Mouse (Mus musculus): ENCODE measurements around the gene Hcst. TPM values are rescaled to one million over a fixed set of nuclear protein-coding genes. Genes with fewer than 3 reads are reported as not detected.
A peak's percentile ranks its signal among the peaks of the same experiment; 100 is the strongest.

Hcst gene
- polyA plus RNA-seq, 1 experiment from 2014 or later = 0.57 TPM

DNA sequence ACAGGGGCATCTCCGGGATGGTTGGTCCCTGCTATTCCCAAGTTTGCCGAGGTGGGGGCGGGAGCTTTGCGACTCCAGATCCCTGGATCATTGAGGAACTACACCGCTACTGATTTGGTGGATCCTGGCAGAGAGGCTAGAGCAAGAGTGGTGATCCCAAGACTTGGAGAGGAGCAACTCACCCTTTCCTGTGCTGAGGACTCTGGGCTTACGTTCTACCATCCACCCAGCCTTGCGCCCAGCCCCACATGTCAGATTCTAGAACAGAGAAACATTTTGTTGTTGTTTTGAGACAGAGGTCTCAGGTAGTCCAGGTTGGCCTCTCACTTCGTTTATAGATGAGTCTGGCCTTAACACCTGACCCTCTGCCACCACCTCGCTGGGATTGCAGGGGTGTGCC is 2.9 kb upstream of the Hcst start:
- Histone ChIP-seq H3K4me3 (ENCODE audit: low read length) (peak overlapping the region; percentile 52), H3K27me3 (ENCODE audit: control insufficient read depth, insufficient read depth, low read length) (no peaks in the 10 kb centered on the region), H3K9ac (ENCODE audit: low read depth, low read length) (peak overlapping the region; percentile 61), H3K36me3 (ENCODE audit: control insufficient read depth, insufficient read depth, low read length) (0 out of 2 replicates have a peak, but pooled peaks cover 3% of the 10 kb centered on the region), H3K4me1 (ENCODE audit: control insufficient read depth, insufficient read depth, low read length) (no peaks in the 10 kb centered on the region; the same call in 1 of the 2 replicates), H3K4me2 (replicated peaks; ENCODE audit: low read depth, low read length) (peak overlapping the region; percentile 94), H3K27ac (ENCODE audit: low read depth, low read length) (no peak overlapping the region; the same call in 1 of the 2 replicates), H3K9me3 (ENCODE audit: control insufficient read depth, low read length) (no peaks in the 10 kb centered on the region)
- ATAC-seq (ENCODE audit: low FRiP score, low TSS enrichment) = no peak
- 16% methylated on average over 9 of the region's 9 CpGs for WGBS

DNA sequence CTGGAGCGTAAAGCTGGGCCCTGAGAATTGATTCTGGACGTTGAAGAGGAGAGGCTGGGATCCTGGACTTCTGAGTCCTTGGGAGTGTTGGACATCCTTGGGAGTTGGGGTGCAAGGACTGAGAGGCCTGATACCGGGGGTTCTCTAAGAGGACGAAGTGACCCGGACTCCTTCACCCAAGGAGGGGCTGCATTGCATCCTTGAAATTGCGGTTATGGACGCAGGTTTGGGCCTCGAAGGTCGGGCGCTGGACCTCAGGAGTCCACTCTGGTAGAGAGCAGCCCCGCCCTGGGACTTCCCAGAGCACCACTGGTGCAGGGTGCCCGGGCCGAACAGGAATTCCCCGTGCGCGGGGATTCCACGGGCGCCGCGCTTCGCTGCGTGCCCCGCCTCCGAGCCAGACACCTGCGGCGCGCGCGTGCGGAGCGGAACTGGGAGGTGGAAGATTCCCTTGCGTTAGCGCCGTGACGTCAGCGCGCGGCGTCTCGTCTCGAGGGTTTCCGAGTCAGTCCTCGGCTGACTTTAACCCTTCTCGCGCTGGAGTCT is 2.3 kb upstream of the Hcst start:
- under 1% methylated on average over 45 of the region's 45 CpGs for WGBS
- Histone ChIP-seq H3K9me3 (ENCODE audit: control insufficient read depth, low read length) (no peaks in the 10 kb centered on the region), H3K4me2 (replicated peaks; ENCODE audit: low read depth, low read length) (peak overlapping the region; percentile 94), H3K9ac (ENCODE audit: low read depth, low read length) (peak overlapping the region; percentile 61), H3K27ac (ENCODE audit: low read depth, low read length) (0 out of 2 replicates have a peak overlapping the region, but pooled peaks have one; percentile 26), H3K27me3 (ENCODE audit: control insufficient read depth, insufficient read depth, low read length) (no peaks in the 10 kb centered on the region), H3K4me3 (ENCODE audit: low read length) (peak overlapping the region; percentile 52), H3K36me3 (ENCODE audit: control insufficient read depth, insufficient read depth, low read length) (0 out of 2 replicates have a peak, but pooled peaks cover 3% of the 10 kb centered on the region), H3K4me1 (ENCODE audit: control insufficient read depth, insufficient read depth, low read length) (no peaks in the 10 kb centered on the region; the same call in 1 of the 2 replicates)
- peak; percentile 84 for ATAC-seq (ENCODE audit: low FRiP score, low TSS enrichment)

DNA sequence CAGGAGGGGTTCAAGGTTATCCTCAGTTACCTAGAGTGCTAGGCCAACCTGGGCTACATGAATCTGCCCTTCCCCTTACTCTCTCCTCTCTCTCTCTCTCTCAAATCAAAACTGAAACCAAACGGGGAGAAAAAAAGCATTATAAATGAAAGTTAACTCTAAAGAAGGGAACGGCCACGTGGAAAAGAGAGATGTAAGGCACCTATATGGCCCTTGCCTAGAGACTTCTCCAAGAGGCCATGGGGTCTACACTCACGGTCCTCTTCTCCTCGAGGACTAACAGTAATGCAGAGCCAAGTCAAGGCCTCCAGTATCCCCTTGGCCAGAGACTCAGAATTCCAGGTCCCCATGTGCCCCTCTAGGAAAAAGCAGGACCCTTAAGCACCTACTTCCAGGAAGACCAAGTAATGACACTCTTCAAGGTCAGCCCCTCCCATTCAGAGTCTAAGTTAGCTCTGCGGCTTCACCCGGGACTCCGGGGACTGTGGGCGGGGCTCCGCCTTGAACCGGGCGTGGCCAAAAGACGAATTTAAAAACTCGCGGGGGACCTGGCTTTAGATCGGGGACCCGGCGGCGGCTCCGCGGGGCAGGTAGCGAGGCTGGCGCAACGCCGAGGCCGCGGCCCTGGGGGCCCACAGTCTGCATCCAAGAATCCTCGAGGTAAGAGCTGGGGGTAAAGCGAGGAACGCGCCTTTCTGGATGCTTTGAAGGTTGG is 1.7 kb upstream of the Hcst start, which contains the start of gene Nfkbid:
Gene Nfkbid, plus strand, starts transcription at position 558 of the 715 bp plus-strand sequence.
- Histone ChIP-seq H3K27ac (ENCODE audit: low read depth, low read length) (peak within 1 kb of the TSS; percentile 26; the same call in 1 of the 2 replicates), H3K27me3 (ENCODE audit: control insufficient read depth, insufficient read depth, low read length) (no peaks in the 10 kb centered on the region), H3K9me3 (ENCODE audit: control insufficient read depth, low read length) (no peaks in the 10 kb centered on the region), H3K4me1 (ENCODE audit: control insufficient read depth, insufficient read depth, low read length) (no peaks in the 10 kb centered on the region; the same call in 1 of the 2 replicates), H3K4me2 (replicated peaks; ENCODE audit: low read depth, low read length) (peak within 1 kb of the TSS; percentile 94), H3K36me3 (ENCODE audit: control insufficient read depth, insufficient read depth, low read length) (0 out of 2 replicates have a peak, but pooled peaks cover 3% of the 10 kb centered on the region), H3K9ac (ENCODE audit: low read depth, low read length) (peak within 1 kb of the TSS; percentile 61), H3K4me3 (ENCODE audit: low read length) (peak within 1 kb of the TSS; percentile 52)
- WGBS = 11% methylated on average over 31 of the region's 31 CpGs
- ATAC-seq (ENCODE audit: low FRiP score, low TSS enrichment) = peak; percentile 26; the same call in 1 of the 2 replicates

DNA sequence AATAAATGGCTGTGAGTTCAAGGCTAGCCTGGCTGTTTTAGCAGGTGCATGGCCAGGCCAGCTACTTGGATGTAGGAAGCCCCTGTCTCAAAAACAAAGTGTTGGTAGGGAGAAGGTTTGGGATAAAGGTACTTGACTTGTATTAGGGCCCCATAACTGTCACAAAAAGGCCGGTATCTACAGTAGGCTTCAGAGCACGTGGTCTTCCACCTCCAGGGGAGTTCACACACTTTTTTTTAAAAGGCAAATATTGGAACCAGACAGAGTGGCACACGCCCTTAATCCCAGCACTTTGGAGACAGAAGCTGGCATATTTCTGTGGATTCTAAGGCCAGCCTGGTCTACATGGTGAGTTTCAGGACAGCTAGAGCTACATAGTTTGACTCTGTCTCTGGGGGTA is 1.0 kb upstream of the Hcst start:
- no peak overlapping the region for H3K4me2 ChIP-seq (replicated peaks; ENCODE audit: low read depth, low read length)
- WGBS = 91% methylated on average over 3 of the region's 3 CpGs
- H3K9ac ChIP-seq (ENCODE audit: low read depth, low read length) = no peak overlapping the region
- H3K9me3 ChIP-seq (ENCODE audit: control insufficient read depth, low read length) = no peaks in the 10 kb centered on the region
- no peaks in the 10 kb centered on the region for H3K36me3 ChIP-seq (ENCODE audit: control insufficient read depth, insufficient read depth, low read length)
- no peak overlapping the region for H3K4me3 ChIP-seq (ENCODE audit: low read length)
- H3K4me1 ChIP-seq (ENCODE audit: control insufficient read depth, insufficient read depth, low read length) = no peaks in the 10 kb centered on the region; the same call in 1 of the 2 replicates
- H3K27ac ChIP-seq (ENCODE audit: low read depth, low read length) = no peak overlapping the region
- no peak for ATAC-seq (ENCODE audit: low FRiP score, low TSS enrichment)
- no peaks in the 10 kb centered on the region for H3K27me3 ChIP-seq (ENCODE audit: control insufficient read depth, insufficient read depth, low read length)

DNA sequence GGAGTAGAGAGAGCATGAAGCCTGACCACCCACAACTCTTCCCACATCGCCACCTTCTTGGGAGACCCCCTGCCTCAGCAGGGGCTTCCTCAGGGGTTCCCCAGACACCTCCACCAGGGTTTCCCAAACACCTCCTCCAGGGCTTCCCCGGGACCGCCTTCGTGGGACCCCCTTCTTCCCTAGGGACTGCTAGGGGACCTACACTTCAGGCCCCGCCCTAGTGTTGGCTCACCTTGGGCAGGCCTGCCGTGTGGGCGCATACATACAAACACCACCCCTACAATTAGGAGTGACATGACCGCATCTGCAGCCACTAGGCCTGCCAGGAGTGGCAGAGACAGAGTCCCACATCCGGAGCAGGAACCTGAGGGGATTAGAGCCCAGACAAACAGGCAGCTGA is 1.8 kb downstream of the Hcst start:
- no peaks in the 10 kb centered on the region for H3K27me3 ChIP-seq (ENCODE audit: control insufficient read depth, insufficient read depth, low read length)
- WGBS = 78% methylated on average over 9 of the region's 9 CpGs

DNA sequence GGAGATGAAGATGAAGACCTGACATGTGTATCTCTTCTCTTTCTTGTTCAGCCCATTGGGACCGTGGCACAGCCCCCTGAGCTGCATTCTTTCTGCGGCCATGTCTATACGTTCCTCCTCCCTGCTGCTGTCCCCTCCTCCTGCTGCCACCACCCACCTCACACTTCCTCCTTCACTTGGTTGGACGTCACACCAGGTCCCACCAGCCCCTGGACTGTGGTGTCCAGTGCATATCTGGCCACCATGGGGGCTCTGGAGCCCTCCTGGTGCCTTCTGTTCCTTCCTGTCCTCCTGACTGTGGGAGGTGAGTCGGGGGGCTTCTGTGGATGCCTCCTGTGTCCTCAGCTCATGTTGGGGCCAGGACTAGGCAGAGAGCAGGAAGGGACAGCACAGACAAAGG is 6.1 kb downstream of the Hcst start, which contains the start of gene Tyrobp:
Gene Tyrobp, plus strand, starts transcription at position 165 of the 400 bp plus-strand sequence.
- 57% methylated on average over 5 of the region's 5 CpGs for WGBS
- ATAC-seq (ENCODE audit: low FRiP score, low TSS enrichment) = no peak

More for the DNA sequence above, 1.8 kb downstream of the Hcst start:
- no peak for ATAC-seq (ENCODE audit: low FRiP score, low TSS enrichment)
- Histone ChIP-seq H3K9me3 (ENCODE audit: control insufficient read depth, low read length) (no peaks in the 10 kb centered on the region), H3K36me3 (ENCODE audit: control insufficient read depth, insufficient read depth, low read length) (no peaks in the 10 kb centered on the region), H3K4me1 (ENCODE audit: control insufficient read depth, insufficient read depth, low read length) (no peaks in the 10 kb centered on the region), H3K4me3 (ENCODE audit: low read length) (no peak overlapping the region), H3K9ac (ENCODE audit: low read depth, low read length) (no peak overlapping the region), H3K4me2 (replicated peaks; ENCODE audit: low read depth, low read length) (no peak overlapping the region), H3K27ac (ENCODE audit: low read depth, low read length) (no peak overlapping the region)

DNA sequence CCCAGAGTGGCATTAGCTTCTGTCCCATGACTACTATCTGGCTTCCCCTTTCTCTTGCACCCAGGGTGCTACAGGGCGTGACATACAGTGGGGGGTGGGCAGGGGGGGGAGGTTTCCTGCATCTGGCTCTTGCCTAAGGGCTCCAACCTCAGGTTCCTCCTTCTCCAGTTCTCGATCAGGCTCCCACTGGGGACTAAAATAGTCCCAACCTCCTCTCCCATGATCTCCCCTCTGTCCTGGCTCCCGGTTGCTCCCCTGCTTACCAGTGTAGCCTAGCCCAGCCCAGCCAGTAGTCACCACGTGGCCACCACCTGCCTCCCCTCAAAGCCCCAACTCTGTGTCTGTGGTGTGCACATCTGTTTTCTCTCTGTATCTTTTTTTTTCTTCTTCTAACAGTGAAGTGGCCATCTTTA is 6.9 kb downstream of the Hcst start:
- no peaks in the 10 kb centered on the region for H3K36me3 ChIP-seq (ENCODE audit: control insufficient read depth, insufficient read depth, low read length)
- no peak overlapping the region for H3K9ac ChIP-seq (ENCODE audit: low read depth, low read length)
- H3K4me3 ChIP-seq (ENCODE audit: low read length) = no peak overlapping the region
- no peaks in the 10 kb centered on the region for H3K9me3 ChIP-seq (ENCODE audit: control insufficient read depth, low read length)
- 60% methylated on average over 4 of the region's 4 CpGs for WGBS
- no peaks in the 10 kb centered on the region for H3K27me3 ChIP-seq (ENCODE audit: control insufficient read depth, insufficient read depth, low read length)
- H3K4me1 ChIP-seq (ENCODE audit: control insufficient read depth, insufficient read depth, low read length) = no peaks in the 10 kb centered on the region
- no peak overlapping the region for H3K4me2 ChIP-seq (replicated peaks; ENCODE audit: low read depth, low read length)
- no peak for ATAC-seq (ENCODE audit: low FRiP score, low TSS enrichment)
- H3K27ac ChIP-seq (ENCODE audit: low read depth, low read length) = no peak overlapping the region

More for the DNA sequence above, 6.1 kb downstream of the Hcst start, which contains the start of gene Tyrobp:
- Histone ChIP-seq H3K27ac (ENCODE audit: low read depth, low read length) (no peak within 1 kb of the TSS), H3K4me3 (ENCODE audit: low read length) (no peak within 1 kb of the TSS), H3K27me3 (ENCODE audit: control insufficient read depth, insufficient read depth, low read length) (no peaks in the 10 kb centered on the region), H3K9me3 (ENCODE audit: control insufficient read depth, low read length) (no peaks in the 10 kb centered on the region), H3K36me3 (ENCODE audit: control insufficient read depth, insufficient read depth, low read length) (no peaks in the 10 kb centered on the region), H3K9ac (ENCODE audit: low read depth, low read length) (no peak within 1 kb of the TSS), H3K4me1 (ENCODE audit: control insufficient read depth, insufficient read depth, low read length) (no peaks in the 10 kb centered on the region), H3K4me2 (replicated peaks; ENCODE audit: low read depth, low read length) (no peak within 1 kb of the TSS)

DNA sequence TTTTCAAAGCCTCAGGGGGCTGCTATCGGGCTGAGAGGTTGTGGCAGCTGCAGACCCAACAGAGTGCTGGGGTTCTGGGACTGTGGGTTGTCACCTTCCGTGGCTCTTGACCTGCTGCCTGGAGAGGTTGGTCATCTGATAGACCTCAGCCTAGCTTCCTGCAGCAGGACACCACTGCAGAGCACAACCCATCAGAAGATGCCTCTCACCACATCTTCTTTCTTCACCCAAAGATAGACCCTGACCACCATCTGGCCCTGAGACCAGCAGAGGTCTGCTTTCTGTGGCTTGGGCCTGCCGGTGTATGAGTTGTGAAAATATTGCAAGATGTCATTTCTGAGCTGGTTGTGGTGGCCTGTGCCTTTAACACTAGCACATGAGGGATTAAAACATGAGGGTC is 8.6 kb downstream of the Hcst start:
- Histone ChIP-seq H3K36me3 (ENCODE audit: control insufficient read depth, insufficient read depth, low read length) (no peaks in the 10 kb centered on the region), H3K4me2 (replicated peaks; ENCODE audit: low read depth, low read length) (no peak overlapping the region), H3K4me1 (ENCODE audit: control insufficient read depth, insufficient read depth, low read length) (no peaks in the 10 kb centered on the region), H3K9ac (ENCODE audit: low read depth, low read length) (no peak overlapping the region), H3K4me3 (ENCODE audit: low read length) (no peak overlapping the region), H3K9me3 (ENCODE audit: control insufficient read depth, low read length) (no peaks in the 10 kb centered on the region), H3K27ac (ENCODE audit: low read depth, low read length) (no peak overlapping the region), H3K27me3 (ENCODE audit: control insufficient read depth, insufficient read depth, low read length) (no peaks in the 10 kb centered on the region)
- 76% methylated on average over 3 of the region's 3 CpGs for WGBS
- ATAC-seq (ENCODE audit: low FRiP score, low TSS enrichment) = no peak

DNA sequence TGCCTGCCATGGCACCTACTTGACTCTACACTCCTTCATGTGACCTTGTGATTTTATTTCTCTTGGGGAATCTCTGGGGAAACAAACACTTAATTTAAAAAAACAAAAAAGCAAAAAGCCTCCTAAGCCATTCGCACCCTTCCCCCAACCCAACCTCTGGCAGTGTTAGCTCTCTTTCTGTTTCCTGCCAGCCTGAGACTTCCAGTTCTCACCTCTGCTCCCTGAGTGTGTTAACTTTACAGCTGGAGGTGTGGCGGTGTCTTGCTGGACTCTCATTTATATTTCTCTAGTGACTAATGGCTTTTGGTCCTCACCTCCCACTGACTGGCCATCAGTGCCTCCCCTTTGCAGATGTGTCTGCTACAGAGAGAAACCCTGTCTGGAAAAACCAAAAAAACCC is 9.9 kb downstream of the Hcst start:
- WGBS = 15% methylated on average over 2 of the region's 2 CpGs

More for the DNA sequence above, 9.9 kb downstream of the Hcst start:
- Histone ChIP-seq H3K9ac (ENCODE audit: low read depth, low read length) (no peak overlapping the region), H3K9me3 (ENCODE audit: control insufficient read depth, low read length) (no peaks in the 10 kb centered on the region), H3K4me3 (ENCODE audit: low read length) (no peak overlapping the region), H3K4me1 (ENCODE audit: control insufficient read depth, insufficient read depth, low read length) (no peaks in the 10 kb centered on the region), H3K27me3 (ENCODE audit: control insufficient read depth, insufficient read depth, low read length) (no peaks in the 10 kb centered on the region), H3K27ac (ENCODE audit: low read depth, low read length) (no peak overlapping the region), H3K36me3 (ENCODE audit: control insufficient read depth, insufficient read depth, low read length) (no peaks in the 10 kb centered on the region), H3K4me2 (replicated peaks; ENCODE audit: low read depth, low read length) (no peak overlapping the region)
- no peak for ATAC-seq (ENCODE audit: low FRiP score, low TSS enrichment)
